Mouse (Mus musculus) midbrain, postnatal 0 days (tissue): ENCODE data around the gene Atg4d. TPM values are rescaled to one million over a fixed set of nuclear protein-coding genes. Genes with fewer than 3 reads are reported as not detected.
"Not testable (repeated sequence)": the region's sequence is repeated elsewhere in the genome, so short reads cannot be mapped to it uniquely, and the experiment has no call there.

ENCODE experiments used
- ATAC-seq: fragments of 200-750 bp; cut with Nextera tagmentation; 2 replicates; pipeline ENCODE4 v1.8.0; 2017; ENCODE audit warnings: moderate number of reproducible peaks, mild to moderate bottlenecking, moderate TSS enrichment, moderate library complexity; ENCODE audit not compliant: low FRiP score
- DNase-seq: peaks from one replicate; pipeline ENCODE4 v3.0.0-alpha.2; 2015; ENCODE audit warnings: low spot score
- H3K27ac ChIP-seq: fragments of 300-500 bp; sonication (generic); 2 replicates; pipeline ENCODE4 v1.5.1; 2014; ENCODE audit warnings: low read depth, mild to moderate bottlenecking, low read length, mixed read lengths
- H3K27me3 ChIP-seq: fragments of 300-500 bp; sonication (generic); 2 replicates; pipeline ENCODE4 v1.6.1; 2014; ENCODE audit warnings: low read length, control low read depth, mixed read lengths; ENCODE audit not compliant: insufficient read depth
- H3K36me3 ChIP-seq: fragments of 300-500 bp; sonication (generic); 2 replicates; pipeline ENCODE4 v1.6.1; 2014; ENCODE audit warnings: low read length, control low read depth, mixed read lengths; ENCODE audit not compliant: insufficient read depth
- H3K4me1 ChIP-seq: fragments of 300-500 bp; sonication (generic); 2 replicates; pipeline ENCODE4 v1.6.1; 2014; ENCODE audit warnings: mild to moderate bottlenecking, control low read depth, antibody characterized with exemption, low read length, mixed read lengths; ENCODE audit not compliant: insufficient read depth
- H3K4me2 ChIP-seq: fragments of 300-500 bp; sonication (generic); 2 replicates; pipeline ENCODE4 v1.6.1; 2014; ENCODE audit warnings: low read depth, mild to moderate bottlenecking, low read length, mixed read lengths; ENCODE audit not compliant: poor library complexity, severe bottlenecking
- H3K4me3 ChIP-seq: fragments of 300-500 bp; sonication (generic); 2 replicates; pipeline ENCODE4 v1.5.1; 2014; ENCODE audit warnings: low read depth, mild to moderate bottlenecking, low read length, moderate library complexity
- H3K9ac ChIP-seq: fragments of 300-500 bp; sonication (generic); replicated peaks from 2 replicates; pipeline ENCODE4 v1.6.1; 2014; ENCODE audit warnings: mild to moderate bottlenecking, low read length, moderate library complexity, mixed read lengths; ENCODE audit not compliant: poor library complexity, severe bottlenecking
- H3K9me3 ChIP-seq: fragments of 300-500 bp; sonication (generic); 2 replicates; pipeline ENCODE4 v1.6.1; 2016; ENCODE audit warnings: low read length, control low read depth
- CTCF ChIP-seq: IDR thresholded peaks from 2 replicates; pipeline ENCODE4 v1.5.1; 2016; ENCODE audit warnings: antibody characterized with exemption, mild to moderate bottlenecking
- WGBS: fragments of 180-500 bp; shearing (Covaris S2); extraction: QIAGEN DNeasy Blood & Tissue Kit; methylation state at CpG from one replicate; pipeline ENCODE4 v1.1.7; 2014; 5-methylcytosine and 5-hydroxymethylcytosine counted together
- polyA plus RNA-seq: library from polyadenylated mRNA; unstranded; fragments of >200 nt; fragmentation: Nextera tagmentation; extraction: Ambion mirVana; gene quantifications from 2 replicates; pipeline ENCODE4 v1.2.1, GENCODE M21; 2015
- total RNA-seq: library from RNA; depleted of rRNA; stranded (reverse); fragments of >200 nt; gene quantifications from 2 replicates; pipeline ENCODE4 v1.2.3, GENCODE M21; 2014; rRNA removed

Atg4d gene
- 20.3 and 26.6 TPM in 2 replicates for total RNA-seq
- polyA plus RNA-seq, result 26.3 and 32.6 TPM in 2 replicates

DNA sequence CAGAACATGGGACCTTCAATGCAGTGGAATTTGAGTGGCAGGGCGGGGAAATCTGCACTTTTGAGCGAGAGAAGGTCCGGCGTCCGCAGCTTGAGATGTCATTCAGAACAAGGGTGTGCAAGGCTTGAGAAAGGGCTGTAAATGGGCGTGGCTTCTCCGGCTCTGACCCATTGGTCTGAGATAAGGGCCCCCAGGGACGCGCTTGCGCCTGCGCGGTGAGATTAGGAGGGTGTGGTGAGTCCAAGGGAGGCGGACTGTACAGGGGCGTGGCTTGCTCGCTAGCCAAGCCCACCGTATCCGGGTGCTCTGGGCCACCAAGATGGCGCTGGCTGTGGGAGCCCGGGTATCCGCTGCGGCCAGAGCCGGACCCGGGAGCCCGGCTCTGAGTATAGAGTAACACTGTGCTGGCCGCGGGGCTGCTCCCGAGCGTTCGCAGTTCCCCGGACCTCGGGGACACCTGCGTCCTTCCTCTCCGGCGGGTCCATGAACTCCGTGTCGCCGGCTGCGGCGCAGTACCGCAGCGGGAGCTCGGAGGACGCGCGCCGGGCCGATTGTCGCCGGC lies at the start of gene Atg4d:
Atg4d (plus strand) TSS at position 294 of the 562 bp plus-strand sequence.
- peak; percentile 97 for ATAC-seq
- H3K27ac ChIP-seq, result peak within 1 kb of the TSS; percentile 62
- WGBS, result under 1% methylated on average over 49 of the region's 49 CpGs
- DNase-seq, result peak; percentile 99
- H3K4me3 ChIP-seq, result peak within 1 kb of the TSS; percentile 55
- peaks cover 15% of the 10 kb centered on the region for H3K36me3 ChIP-seq
- peaks cover 5% of the 10 kb centered on the region; the same call in 1 of the 2 replicates for H3K4me1 ChIP-seq
- no peaks in the 10 kb centered on the region for H3K27me3 ChIP-seq
- H3K4me2 ChIP-seq, result peak within 1 kb of the TSS; percentile 78
- H3K9ac ChIP-seq, result peak within 1 kb of the TSS; percentile 58
- no peaks in the 10 kb centered on the region for H3K9me3 ChIP-seq
- TF ChIP-seq CTCF, result no peak

- Histone ChIP-seq H3K36me3 (peaks cover 8% of the 10 kb centered on the region; the same call in 1 of the 2 replicates), H3K9ac (no peak overlapping the region), H3K27me3 (no peaks in the 10 kb centered on the region), H3K4me2 (no peak overlapping the region), H3K4me3 (no peak overlapping the region), H3K27ac (no peak overlapping the region), H3K9me3 (no peaks in the 10 kb centered on the region), H3K4me1 (no peaks in the 10 kb centered on the region; the same call in 1 of the 2 replicates)
- TF ChIP-seq CTCF, result no peak
- DNase-seq, result no peak
- no peak for ATAC-seq
- WGBS, result 68% methylated on average over 25 of the region's 25 CpGs
Observed at GRCm38 (mm10) chr9:21216050-21216841, 48.8 kb upstream of the Atg4d start.

DNA sequence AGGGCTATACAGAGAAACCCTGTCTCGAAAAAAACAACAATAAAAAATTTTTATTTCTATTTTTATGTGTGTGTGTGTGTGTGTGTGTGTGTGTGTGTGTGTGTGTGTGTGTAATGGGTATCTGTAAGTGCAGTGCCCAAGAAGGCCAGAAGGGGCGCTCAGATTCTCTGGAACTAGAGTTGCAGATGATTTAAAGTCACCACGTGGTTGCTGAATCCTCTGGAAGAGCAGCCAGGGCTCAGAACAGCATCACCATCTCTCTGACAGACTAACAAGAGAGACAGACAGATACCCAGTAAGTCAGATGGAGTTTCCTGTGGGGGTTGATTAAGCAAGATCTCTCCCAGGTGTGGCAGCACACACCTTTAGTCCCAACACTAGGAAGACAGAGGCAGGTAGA lies 45.3 kb upstream of the Atg4d start:
- DNase-seq (no peak), ATAC-seq (no peak)
- Histone ChIP-seq H3K4me2 (no peak overlapping the region), H3K4me3 (no peak overlapping the region), H3K27ac (no peak overlapping the region), H3K9ac (no peak overlapping the region), H3K4me1 (no peaks in the 10 kb centered on the region; the same call in 1 of the 2 replicates), H3K9me3 (no peaks in the 10 kb centered on the region), H3K27me3 (no peaks in the 10 kb centered on the region), H3K36me3 (no peaks in the 10 kb centered on the region)
- 50% methylated on average over 3 of the region's 3 CpGs for WGBS
- TF ChIP-seq CTCF, result peak; percentile 38

- no peak overlapping the region for H3K27ac ChIP-seq
- peak; percentile 96 for TF ChIP-seq CTCF
- no peaks in the 10 kb centered on the region; the same call in 1 of the 2 replicates for H3K4me1 ChIP-seq
- H3K4me2 ChIP-seq, result peak overlapping the region; percentile 35
- no peaks in the 10 kb centered on the region for H3K36me3 ChIP-seq
- H3K27me3 ChIP-seq, result no peaks in the 10 kb centered on the region
- H3K9me3 ChIP-seq, result no peaks in the 10 kb centered on the region
- WGBS, result 17% methylated on average over 21 of the region's 21 CpGs
- DNase-seq, result peak; percentile 96
- no peak overlapping the region for H3K9ac ChIP-seq
- peak; percentile 85 for ATAC-seq
- H3K4me3 ChIP-seq, result peak overlapping the region; percentile 18; the same call in 1 of the 2 replicates
Observed at GRCm38 (mm10) chr9:21220490-21221382, 44.4 kb upstream of the Atg4d start.

DNA sequence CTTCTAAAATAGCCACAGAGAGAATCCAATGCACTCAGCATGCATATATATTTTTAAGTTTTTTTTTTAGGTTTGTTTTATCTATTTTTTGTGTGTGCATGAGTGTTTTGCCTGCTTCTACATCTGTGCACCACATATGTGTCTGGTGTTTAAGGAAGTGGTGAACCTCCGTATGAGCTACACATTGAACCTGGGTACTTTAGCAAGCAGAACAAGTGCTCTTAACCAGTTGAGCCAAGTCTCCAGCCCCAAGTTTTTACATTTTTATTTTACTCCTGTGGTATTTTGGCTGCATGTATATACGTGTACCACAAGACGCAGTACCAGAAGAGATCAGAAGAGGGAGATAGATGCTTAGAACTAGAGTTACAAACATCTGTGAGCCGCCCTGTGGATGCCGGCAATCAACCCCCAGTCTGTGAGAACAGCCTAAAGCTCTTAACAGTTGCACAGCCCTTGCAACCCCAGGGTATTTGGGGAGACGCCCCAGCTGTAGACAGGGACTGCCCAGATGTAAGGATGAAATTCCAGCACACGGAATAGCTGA lies 43.6 kb upstream of the Atg4d start:
- peak; percentile 69 for TF ChIP-seq CTCF
- no peaks in the 10 kb centered on the region for H3K9me3 ChIP-seq
- H3K36me3 ChIP-seq, result no peaks in the 10 kb centered on the region
- no peak overlapping the region for H3K4me2 ChIP-seq
- 22% methylated on average over 7 of the region's 7 CpGs for WGBS
- DNase-seq (peak; percentile 78), ATAC-seq (no peak)
- H3K27ac ChIP-seq, result no peak overlapping the region
- H3K27me3 ChIP-seq, result no peaks in the 10 kb centered on the region
- H3K4me1 ChIP-seq, result no peaks in the 10 kb centered on the region; the same call in 1 of the 2 replicates
- no peak overlapping the region for H3K9ac ChIP-seq
- H3K4me3 ChIP-seq, result no peak overlapping the region

DNA sequence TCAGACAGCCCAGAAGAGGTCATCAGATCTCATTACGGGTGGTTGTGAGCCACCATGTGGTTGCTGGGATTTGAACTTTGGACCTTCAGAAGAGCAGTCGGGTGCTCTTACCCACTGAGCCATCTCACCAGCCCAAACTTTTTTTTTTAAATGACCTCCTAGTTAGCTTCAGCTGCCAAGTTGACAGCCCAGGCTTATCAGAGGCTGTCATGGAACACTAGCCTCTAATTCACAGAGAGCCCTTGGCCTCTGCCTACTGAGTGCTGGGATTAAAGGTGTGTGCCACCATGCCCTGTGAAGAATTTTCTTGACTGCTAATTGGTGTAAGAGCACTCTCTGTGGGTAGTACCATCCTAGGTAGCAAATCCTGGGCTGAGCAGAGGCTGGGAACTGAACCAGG lies 41.6 kb upstream of the Atg4d start:
- not testable (repeated sequence) for H3K9ac ChIP-seq, H3K27ac ChIP-seq

More for the DNA sequence above, 41.6 kb upstream of the Atg4d start:
- H3K4me3 ChIP-seq, DNase-seq, H3K27me3 ChIP-seq, H3K36me3 ChIP-seq, H3K9me3 ChIP-seq, H3K4me2 ChIP-seq, ATAC-seq, H3K4me1 ChIP-seq: not testable (repeated sequence)
- WGBS, result 100% methylated on average over 1 of the region's 2 CpGs
